Mouse (Mus musculus): ENCODE data around the gene Cda.

Gene Cda

GRCm38 (mm10) chr4:138368498-138369260 is 887 bp upstream of the Cda start:
- DNase-seq (ENCODE audit: low spot score in 2 of 2): no peak

- DNase-seq (ENCODE audit: low spot score in 2 of 2): no peak
These were observed 1.2 kb downstream of the Cda start for GRCm38 (mm10) chr4:138366561-138366960.

- no peak for DNase-seq (ENCODE audit: low spot score in 2 of 2)
These were observed 4.3 kb downstream of the Cda start for GRCm38 (mm10) chr4:138363511-138363910.

- no peak for DNase-seq (ENCODE audit: low spot score in 2 of 2)
These were observed 4.9 kb downstream of the Cda start for GRCm38 (mm10) chr4:138362883-138363282.

GRCm38 (mm10) chr4:138361370-138361821 is 6.4 kb downstream of the Cda start:
- no peak for DNase-seq (ENCODE audit: low spot score in 2 of 2)

- DNase-seq (ENCODE audit: low spot score in 2 of 2): no peak
These were observed 9.6 kb downstream of the Cda start for GRCm38 (mm10) chr4:138358176-138358575.

GRCm38 (mm10) chr4:138356551-138356950 is 11.2 kb downstream of the Cda start:
- DNase-seq (ENCODE audit: low spot score in 2 of 2): no peak

- no peak for DNase-seq (ENCODE audit: low spot score in 2 of 2)
These were observed 11.7 kb downstream of the Cda start for GRCm38 (mm10) chr4:138356141-138356540.

GRCm38 (mm10) chr4:138355496-138355895 is 12.3 kb downstream of the Cda start:
- DNase-seq (ENCODE audit: low spot score in 2 of 2): no peak

- no peak for DNase-seq (ENCODE audit: low spot score in 2 of 2)
These were observed 14.2 kb downstream of the Cda start for GRCm38 (mm10) chr4:138353438-138354171.

GRCm38 (mm10) chr4:138352692-138353091 is 15.1 kb downstream of the Cda start:
- no peak for DNase-seq (ENCODE audit: low spot score in 2 of 2)

- no peak for DNase-seq (ENCODE audit: low spot score in 2 of 2)
These were observed 16.0 kb downstream of the Cda start for GRCm38 (mm10) chr4:138351821-138352220.

- DNase-seq (ENCODE audit: low spot score in 2 of 2): no peak
These were observed 19.1 kb downstream of the Cda start for GRCm38 (mm10) chr4:138348716-138349115.

GRCm38 (mm10) chr4:138347280-138347679 is 20.5 kb downstream of the Cda start:
- DNase-seq (ENCODE audit: low spot score in 2 of 2): no peak

GRCm38 (mm10) chr4:138344891-138345545 is 22.8 kb downstream of the Cda start:
- DNase-seq (ENCODE audit: low spot score in 2 of 2): no peak

- DNase-seq (ENCODE audit: low spot score in 2 of 2): no peak
These were observed 24.4 kb downstream of the Cda start for GRCm38 (mm10) chr4:138343341-138343837.

GRCm38 (mm10) chr4:138342778-138343177 is 25.0 kb downstream of the Cda start:
- no peak for DNase-seq (ENCODE audit: low spot score in 2 of 2)

- DNase-seq (ENCODE audit: low spot score in 2 of 2): no peak
These were observed 25.7 kb downstream of the Cda start for GRCm38 (mm10) chr4:138342048-138342447.

- DNase-seq (ENCODE audit: low spot score in 2 of 2): no peak
These were observed 26.4 kb downstream of the Cda start for GRCm38 (mm10) chr4:138341393-138341792.

GRCm38 (mm10) chr4:138339963-138340362 is 27.8 kb downstream of the Cda start:
- peak in 1 of 2 experiments; percentile 48 for DNase-seq (ENCODE audit: low spot score in 2 of 2)

GRCm38 (mm10) chr4:138337341-138337740 is 30.5 kb downstream of the Cda start:
- DNase-seq (ENCODE audit: low spot score in 2 of 2): no peak

- DNase-seq (ENCODE audit: low spot score in 2 of 2): no peak
These were observed 30.9 kb downstream of the Cda start for GRCm38 (mm10) chr4:138336876-138337275.

Data from frontal cortex, postnatal 25 days (tissue).